Comparison of ENCODE assay signal across 8 mouse cellular contexts in the genomic region with DNA sequence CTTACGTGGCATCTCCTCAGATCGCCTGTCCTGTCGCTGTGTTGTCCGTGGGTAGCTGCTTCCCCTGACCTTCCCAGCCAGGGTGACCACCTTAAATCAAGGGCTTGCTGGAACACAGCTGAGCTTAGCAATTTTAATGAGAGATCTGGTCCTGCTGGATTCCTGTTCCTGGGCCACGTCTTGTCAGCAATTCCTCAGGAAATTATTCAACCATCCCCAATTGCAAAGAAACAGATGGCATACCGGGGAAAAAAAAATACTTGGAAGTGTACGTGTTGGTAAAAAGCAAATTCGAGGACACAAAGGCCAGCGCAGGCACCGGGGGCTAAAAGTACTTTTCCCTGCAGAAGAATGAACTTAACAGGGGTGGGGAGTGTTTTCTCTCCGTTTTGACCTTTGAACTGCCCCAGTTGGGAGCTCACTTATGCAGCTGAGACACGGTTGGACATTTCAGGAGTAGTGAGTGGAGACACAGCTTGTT.
A peak's percentile ranks its signal among the peaks of the same experiment; 100 is the strongest.
DNase-seq lines count a peak whose midpoint lies in the region; ATAC-seq and TF ChIP-seq lines count a peak whose summit lies in the region.

No protein-coding gene starts in this region.

- ATAC-seq in liver, embryonic 11.5 days (replicated peaks; ENCODE audit: low FRiP score) = no peak
- ATAC-seq in embryonic facial prominence, embryonic 15.5 days (ENCODE audit: insufficient number of reproducible peaks, low FRiP score, low TSS enrichment, low read depth) = no peak

- WGBS in liver, adult 2 months = 38% methylated on average over 12 of the region's 12 CpGs
- WGBS in liver, embryonic 11.5 days = 59% methylated on average over 12 of the region's 12 CpGs
- WGBS in embryonic facial prominence, embryonic 15.5 days = 19% methylated on average over 12 of the region's 12 CpGs

- H3K79me2 ChIP-seq in liver, adult 2 months (ENCODE audit: control insufficient read depth, insufficient read depth, low read length) = no peaks in the 10 kb centered on the region

- H3K9me3 ChIP-seq in liver, embryonic 11.5 days (ENCODE audit: control insufficient read depth, low read length) = no peaks in the 10 kb centered on the region
- no peaks in the 10 kb centered on the region for H3K9me3 ChIP-seq in embryonic facial prominence, embryonic 15.5 days (replicated peaks)

- no peaks in the 10 kb centered on the region for H3K4me1 ChIP-seq in liver, adult 2 months (ENCODE audit: control insufficient read depth, insufficient read depth, low read length)
- no peaks in the 10 kb centered on the region for H3K4me1 ChIP-seq in liver, embryonic 11.5 days (replicated peaks; ENCODE audit: control insufficient read depth, insufficient read depth, low read length)
- peaks cover 26% of the 10 kb centered on the region for H3K4me1 ChIP-seq in embryonic facial prominence, embryonic 15.5 days

- H3K27me3 ChIP-seq in liver, adult 2 months (ENCODE audit: control insufficient read depth, insufficient read depth, low read length) = no peaks in the 10 kb centered on the region
- no peaks in the 10 kb centered on the region for H3K27me3 ChIP-seq in liver, embryonic 11.5 days (replicated peaks; ENCODE audit: control insufficient read depth, insufficient read depth, low read length)
- no peaks in the 10 kb centered on the region for H3K27me3 ChIP-seq in embryonic facial prominence, embryonic 15.5 days

- H3K9ac ChIP-seq in liver, adult 2 months (ENCODE audit: low read depth, low read length) = no peak overlapping the region
- H3K9ac ChIP-seq in liver, embryonic 11.5 days (ENCODE audit: low read depth, low read length) = no peak overlapping the region
- no peak overlapping the region for H3K9ac ChIP-seq in embryonic facial prominence, embryonic 15.5 days

- no peaks in the 10 kb centered on the region for H3K36me3 ChIP-seq in liver, adult 2 months (ENCODE audit: control insufficient read depth, insufficient read depth, low read length)
- no peaks in the 10 kb centered on the region for H3K36me3 ChIP-seq in liver, embryonic 11.5 days (ENCODE audit: control insufficient read depth, insufficient read depth, low read length)
- no peaks in the 10 kb centered on the region for H3K36me3 ChIP-seq in embryonic facial prominence, embryonic 15.5 days

- H3K4me3 ChIP-seq in liver, adult 2 months (ENCODE audit: insufficient read depth, low read depth, low read length) = no peak overlapping the region
- H3K4me3 ChIP-seq in liver, embryonic 11.5 days (ENCODE audit: low read depth, low read length) = no peak overlapping the region
- H3K4me3 ChIP-seq in embryonic facial prominence, embryonic 15.5 days (replicated peaks) = no peak overlapping the region

- H3K27ac ChIP-seq in liver, adult 2 months (replicated peaks; ENCODE audit: insufficient read depth, low read depth, low read length) = no peak overlapping the region
- no peak overlapping the region for H3K27ac ChIP-seq in liver, embryonic 11.5 days (ENCODE audit: low read depth, low read length)
- peak overlapping the region; percentile 68 for H3K27ac ChIP-seq in embryonic facial prominence, embryonic 15.5 days (replicated peaks)

- no peak for TF ChIP-seq POLR2A in liver, adult 2 months (IDR thresholded peaks at IDR 0.05; ENCODE audit: extremely low read depth, insufficient read depth, low read length)

- no peak for TF ChIP-seq CTCF in liver, adult 2 months (IDR thresholded peaks at IDR 0.05; ENCODE audit: low read depth, low read length)

- H3K4me2 ChIP-seq in liver, embryonic 11.5 days = no peak overlapping the region
- H3K4me2 ChIP-seq in embryonic facial prominence, embryonic 15.5 days (replicated peaks) = no peak overlapping the region

- peak; percentile 13 for DNase-seq in liver, adult 2 months (ENCODE audit: extremely low read depth, low read depth, low spot score)
- DNase-seq in liver, embryonic 11.5 days (ENCODE audit: low spot score) = no peak
- peak; percentile 45 for DNase-seq in kidney, adult 9 months
- DNase-seq in retina, embryonic 14.5 days (ENCODE audit: low spot score) = peak; percentile 50
- DNase-seq in lung, adult 18-20 months = no peak
- DNase-seq in right cerebral cortex, postnatal 36 days (ENCODE audit: low spot score in 2 of 2) = no peak
- DNase-seq in spleen, adult 18-20 months = no peak

Comparison
In these comparisons a context has a peak if more than half of its experiments do, and no peak if none do; other contexts are left out.
1. DNase-seq: peak in liver, adult 2 months (single experiment), kidney, adult 9 months (single experiment) and retina, embryonic 14.5 days (single experiment); none in liver, embryonic 11.5 days (single experiment), lung, adult 18-20 months (0 of 2), right cerebral cortex, postnatal 36 days (0 of 2) and spleen, adult 18-20 months (0 of 2).